Mouse (Mus musculus): Measurements from ENCODE around the gene Cnnm4. TPM values are rescaled to one million over a fixed set of nuclear protein-coding genes. Genes with fewer than 3 reads are reported as not detected.

Cnnm4 gene
- total and polyA plus RNA-seq, 3 experiments, result 3.0 to 4.6 (median 3.5) TPM

GRCm38 (mm10) chr1:36525774-36526173, 54.4 kb downstream of the Cnnm4 start:
- no peaks in the 10 kb centered on the region for H3K27me3 ChIP-seq (replicated peaks)
- no peak for DNase-seq (ENCODE audit: extremely low read depth)
- no peak overlapping the region for H3K27ac ChIP-seq (ENCODE audit: insufficient read depth, low read depth)
- no peak overlapping the region for H3K4me2 ChIP-seq (ENCODE audit: insufficient read depth, low read depth, poor library complexity, severe bottlenecking)
- no peaks in the 10 kb centered on the region for H3K4me1 ChIP-seq (ENCODE audit: control insufficient read depth in 1 of 2, insufficient read depth in 2 of 2)
- peaks cover 51 to 76% of the 10 kb centered on the region in 2 experiments for H3K36me3 ChIP-seq (replicated peaks in 1 of 2; ENCODE audit: control insufficient read depth in 1 of 2, insufficient read depth in 1 of 2, low read length in 1 of 2)
- TF ChIP-seq MAX (IDR thresholded peaks at IDR 0.05; ENCODE audit: low read length), result no peak
- no peak for TF ChIP-seq USF2 (conservative IDR thresholded peaks at IDR 0.05; ENCODE audit: low read depth, low read length)
- TF ChIP-seq MAFK (IDR thresholded peaks at IDR 0.05; ENCODE audit: insufficient replicate concordance, low read length), result no peak
- H3K79me2 ChIP-seq (replicated peaks; ENCODE audit: control insufficient read depth, extremely low read depth, insufficient read depth, poor library complexity, severe bottlenecking), result no peaks in the 10 kb centered on the region
- dilution Hi-C loops (cut with MboI; ENCODE audit: extremely low pct_ligation_motif_present, extremely low pct_unique_long_range_greater_than_20kb, low sequenced_read_pairs), result no loop called here
- H3K4me3 ChIP-seq (replicated peaks in 1 of 3; ENCODE audit: low read depth in 2 of 3, low read length in 2 of 3, poor library complexity in 1 of 3), result no peak overlapping the region
- in situ Hi-C loops (cut with MboI; ENCODE audit: low pct_ligation_motif_present, low pct_unique_long_range_greater_than_20kb, low sequenced_read_pairs), result no loop called here
- no peaks in the 10 kb centered on the region for H3K9me3 ChIP-seq (replicated peaks; ENCODE audit: low read length)
- H3K9ac ChIP-seq (ENCODE audit: insufficient read depth, low read depth), result no peak overlapping the region

- dilution Hi-C loops (cut with MboI; ENCODE audit: extremely low pct_ligation_motif_present, extremely low pct_unique_long_range_greater_than_20kb, low sequenced_read_pairs) (no loop called here), in situ Hi-C loops (cut with MboI; ENCODE audit: low pct_ligation_motif_present, low pct_unique_long_range_greater_than_20kb, low sequenced_read_pairs) (no loop called here)
- Histone ChIP-seq H3K9ac (ENCODE audit: insufficient read depth, low read depth) (no peak overlapping the region), H3K9me3 (replicated peaks; ENCODE audit: low read length) (no peaks in the 10 kb centered on the region), H3K4me2 (ENCODE audit: insufficient read depth, low read depth, poor library complexity, severe bottlenecking) (no peak overlapping the region), H3K4me1 (ENCODE audit: control insufficient read depth in 1 of 2, insufficient read depth in 2 of 2) (no peaks in the 10 kb centered on the region), H3K27me3 (replicated peaks) (no peaks in the 10 kb centered on the region), H3K79me2 (replicated peaks; ENCODE audit: control insufficient read depth, extremely low read depth, insufficient read depth, poor library complexity, severe bottlenecking) (no peaks in the 10 kb centered on the region), H3K4me3 (replicated peaks in 1 of 3; ENCODE audit: low read depth in 2 of 3, low read length in 2 of 3, poor library complexity in 1 of 3) (no peak overlapping the region), H3K27ac (ENCODE audit: insufficient read depth, low read depth) (no peak overlapping the region), H3K36me3 (replicated peaks in 1 of 2; ENCODE audit: control insufficient read depth in 1 of 2, insufficient read depth in 1 of 2, low read length in 1 of 2) (peaks cover 53 to 76% of the 10 kb centered on the region in 2 experiments)
- TF ChIP-seq HCFC1 (IDR thresholded peaks at IDR 0.05; ENCODE audit: low read depth, low read length) (no peak), NELFE (IDR thresholded peaks at IDR 0.05; ENCODE audit: low read depth, low read length) (no peak), MYC (IDR thresholded peaks at IDR 0.05; ENCODE audit: low read depth, low read length) (no peak), UBTF (IDR thresholded peaks at IDR 0.05; ENCODE audit: low read depth, low read length) (no peak), POLR2AphosphoS2 (IDR thresholded peaks at IDR 0.05; ENCODE audit: low read depth, low read length) (no peak), GABPA (IDR thresholded peaks at IDR 0.05; ENCODE audit: insufficient replicate concordance, low read depth, low read length) (no peak), NRF1 (IDR thresholded peaks at IDR 0.05; ENCODE audit: low read depth, low read length) (no peak), CHD2 (IDR thresholded peaks at IDR 0.05; ENCODE audit: low read length) (no peak)
- DNase-seq (ENCODE audit: extremely low read depth), result no peak
These were observed 55.5 kb downstream of the Cnnm4 start for GRCm38 (mm10) chr1:36526903-36527302.

- Histone ChIP-seq H3K4me2 (ENCODE audit: insufficient read depth, low read depth, poor library complexity, severe bottlenecking) (no peak overlapping the region), H3K9me3 (replicated peaks; ENCODE audit: low read length) (no peaks in the 10 kb centered on the region), H3K4me3 (replicated peaks in 1 of 3; ENCODE audit: low read depth in 2 of 3, low read length in 2 of 3, poor library complexity in 1 of 3) (no peak overlapping the region), H3K4me1 (ENCODE audit: control insufficient read depth in 1 of 2, insufficient read depth in 2 of 2) (no peaks in the 10 kb centered on the region), H3K36me3 (replicated peaks in 1 of 2; ENCODE audit: control insufficient read depth in 1 of 2, insufficient read depth in 1 of 2, low read length in 1 of 2) (peaks cover 59 to 76% of the 10 kb centered on the region in 2 experiments), H3K27me3 (replicated peaks) (no peaks in the 10 kb centered on the region), H3K27ac (ENCODE audit: insufficient read depth, low read depth) (no peak overlapping the region), H3K79me2 (replicated peaks; ENCODE audit: control insufficient read depth, extremely low read depth, insufficient read depth, poor library complexity, severe bottlenecking) (no peaks in the 10 kb centered on the region), H3K9ac (ENCODE audit: insufficient read depth, low read depth) (no peak overlapping the region)
- DNase-seq (ENCODE audit: extremely low read depth), result no peak
- dilution Hi-C loops (cut with MboI; ENCODE audit: extremely low pct_ligation_motif_present, extremely low pct_unique_long_range_greater_than_20kb, low sequenced_read_pairs) (no loop called here), in situ Hi-C loops (cut with MboI; ENCODE audit: low pct_ligation_motif_present, low pct_unique_long_range_greater_than_20kb, low sequenced_read_pairs) (no loop called here)
- TF ChIP-seq MXI1 (IDR thresholded peaks at IDR 0.05; ENCODE audit: low read depth, low read length) (no peak), USF2 (conservative IDR thresholded peaks at IDR 0.05; ENCODE audit: low read depth, low read length) (no peak), TBP (conservative IDR thresholded peaks at IDR 0.05; ENCODE audit: low read depth, low read length) (no peak), RAD21 (IDR thresholded peaks at IDR 0.05; ENCODE audit: low read depth, low read length) (no peak), NELFE (IDR thresholded peaks at IDR 0.05; ENCODE audit: low read depth, low read length) (no peak), POLR2A (IDR thresholded peaks at IDR 0.05; ENCODE audit: low read depth, low read length) (no peak), JUN (IDR thresholded peaks at IDR 0.05; ENCODE audit: insufficient read depth, low read depth, low read length) (no peak), JUND (conservative IDR thresholded peaks at IDR 0.05; ENCODE audit: low read depth, low read length) (no peak), E2F4 (IDR thresholded peaks at IDR 0.05; ENCODE audit: insufficient replicate concordance, low read depth, low read length) (no peak), MAFK (IDR thresholded peaks at IDR 0.05; ENCODE audit: insufficient replicate concordance, low read length) (no peak), CHD2 (IDR thresholded peaks at IDR 0.05; ENCODE audit: low read length) (no peak), ZKSCAN1 (IDR thresholded peaks at IDR 0.05; ENCODE audit: borderline replicate concordance, low read depth, low read length) (no peak)
These were observed 56.9 kb downstream of the Cnnm4 start for GRCm38 (mm10) chr1:36528351-36528750.
